Mouse (Mus musculus): ENCODE results near the gene Bmpr1b. TPM values are rescaled to one million over a fixed set of nuclear protein-coding genes. Genes with fewer than 3 reads are reported as not detected.

The Bmpr1b gene
- polyA plus RNA-seq, 1 experiment = not detected

DNA sequence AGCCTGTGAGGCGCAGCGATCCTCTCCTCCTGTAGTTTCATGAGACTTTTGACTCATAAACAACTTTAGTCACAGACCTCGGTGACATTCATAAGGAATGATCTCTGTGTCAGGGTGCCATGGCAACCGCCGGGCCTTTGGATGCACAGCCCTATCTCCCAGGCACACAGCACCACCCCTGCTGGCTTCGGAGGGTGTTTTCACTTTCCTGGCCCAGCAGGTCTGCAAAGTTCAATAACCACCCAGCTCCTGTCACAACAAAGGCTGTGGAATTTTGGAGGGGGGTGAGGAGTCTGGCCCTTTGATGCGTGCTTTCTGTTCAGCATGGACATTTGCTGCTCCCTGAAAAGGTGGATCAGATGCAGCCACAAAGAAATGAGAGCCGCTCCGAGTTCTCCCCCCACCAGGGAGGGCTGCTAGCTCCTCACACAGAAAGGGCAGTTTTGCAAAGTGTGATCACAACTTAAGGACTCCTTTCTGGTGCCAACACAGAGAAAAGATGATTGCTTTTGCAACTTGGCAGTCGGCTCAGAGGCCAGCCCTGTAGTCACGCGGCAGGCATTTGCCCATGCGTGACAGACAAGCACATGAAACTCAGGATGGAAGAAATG is 349.8 kb downstream of the Bmpr1b start:
- Histone ChIP-seq H3K36me3 (replicated peaks; ENCODE audit: low read length) (no peaks in the 10 kb centered on the region), H3K4me1 (no peaks in the 10 kb centered on the region), H3K4me3 (replicated peaks) (no peak overlapping the region), H3K9me3 (peaks cover 13% of the 10 kb centered on the region; the same call in 1 of the 2 replicates), H3K27me3 (replicated peaks) (no peaks in the 10 kb centered on the region)
- TF ChIP-seq FLI1 (IDR thresholded peaks at IDR 0.05; ENCODE audit: low read length) = no peak
- no peak for TF ChIP-seq GATA1 (IDR thresholded peaks at IDR 0.05; ENCODE audit: borderline replicate concordance, low read length)

DNA sequence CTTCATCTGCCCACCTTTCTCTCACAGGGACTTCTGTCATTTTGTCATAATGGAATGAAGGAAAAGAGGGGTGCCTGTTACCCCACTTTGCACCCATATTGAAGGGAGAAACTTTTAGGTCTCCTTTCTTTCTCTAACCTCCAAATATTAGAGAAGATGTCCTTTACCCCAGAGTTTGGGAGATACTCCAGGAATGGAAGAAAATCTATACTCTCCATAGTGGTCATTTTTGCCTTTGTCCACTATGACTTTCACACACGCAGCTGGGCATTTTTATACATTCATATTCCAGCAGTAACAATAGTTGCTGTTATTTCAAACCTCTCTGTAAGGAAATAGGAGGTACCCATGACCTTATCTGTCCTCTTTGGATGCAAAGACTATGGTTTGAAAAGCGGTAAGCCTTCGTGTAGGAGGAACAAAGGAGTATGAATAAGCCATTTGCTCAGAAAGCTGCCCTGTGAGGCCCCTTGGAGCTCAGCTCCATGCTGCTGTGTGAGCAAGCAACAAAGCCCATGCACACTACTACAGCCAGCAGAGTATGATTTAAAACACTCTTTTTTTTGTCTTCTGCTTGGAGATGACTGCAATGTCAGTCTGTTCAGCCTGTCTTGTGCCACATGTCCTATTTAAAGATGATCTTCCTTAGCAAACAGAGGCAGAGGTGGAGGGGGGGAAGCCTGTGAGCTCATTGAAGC is 350.5 kb downstream of the Bmpr1b start:
- Histone ChIP-seq H3K9me3 (peaks cover 13% of the 10 kb centered on the region; the same call in 1 of the 2 replicates), H3K36me3 (replicated peaks; ENCODE audit: low read length) (no peaks in the 10 kb centered on the region), H3K4me3 (replicated peaks) (no peak overlapping the region), H3K27me3 (replicated peaks) (no peaks in the 10 kb centered on the region), H3K4me1 (no peaks in the 10 kb centered on the region)
- no peak for TF ChIP-seq GATA1 (IDR thresholded peaks at IDR 0.05; ENCODE audit: borderline replicate concordance, low read length)
- no peak for TF ChIP-seq FLI1 (IDR thresholded peaks at IDR 0.05; ENCODE audit: low read length)

DNA sequence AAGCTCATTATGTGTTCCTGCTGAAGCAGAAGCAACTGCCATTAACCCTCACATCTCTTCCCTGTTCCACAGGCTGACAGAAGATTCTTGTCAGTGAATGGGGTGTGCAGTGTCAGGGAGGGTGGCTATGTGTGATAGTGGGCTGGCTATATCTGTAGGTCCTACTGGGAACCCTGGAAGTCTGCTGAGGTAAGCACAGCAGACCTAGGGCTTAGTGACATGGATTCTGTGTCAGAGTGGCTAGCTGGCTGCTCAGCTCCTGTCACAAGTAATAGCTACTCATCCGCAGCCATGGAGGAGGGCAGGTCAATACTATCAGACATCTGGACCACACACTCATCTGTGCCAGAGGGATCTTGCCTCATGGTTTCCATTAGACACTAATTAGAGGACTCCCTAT is 354.4 kb downstream of the Bmpr1b start:
- Histone ChIP-seq H3K4me3 (replicated peaks) (no peak overlapping the region), H3K36me3 (replicated peaks; ENCODE audit: low read length) (no peaks in the 10 kb centered on the region), H3K4me1 (no peaks in the 10 kb centered on the region), H3K27me3 (replicated peaks) (no peaks in the 10 kb centered on the region), H3K9me3 (peaks cover 16% of the 10 kb centered on the region)
- TF ChIP-seq GATA1 (IDR thresholded peaks at IDR 0.05; ENCODE audit: borderline replicate concordance, low read length) (no peak), FLI1 (IDR thresholded peaks at IDR 0.05; ENCODE audit: low read length) (no peak)

DNA sequence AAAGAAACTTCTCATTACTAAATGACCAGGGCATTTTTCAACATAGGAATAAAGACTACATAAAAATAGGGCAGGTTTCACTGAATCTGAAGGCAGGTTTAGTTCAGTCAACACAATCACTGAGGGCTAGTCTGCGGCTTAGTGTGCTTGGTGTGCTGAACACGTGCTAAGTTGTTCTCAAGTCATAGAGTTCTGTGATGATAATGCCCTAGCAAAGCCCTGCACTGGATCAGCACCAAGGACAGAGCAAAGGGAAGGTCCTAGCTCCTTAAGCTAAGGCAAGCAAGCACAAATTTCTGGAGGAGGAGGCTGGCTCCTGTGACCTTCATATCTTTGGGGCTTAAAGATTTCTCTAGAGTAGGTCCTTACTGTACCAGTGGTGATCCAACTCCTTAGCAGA is 357.9 kb downstream of the Bmpr1b start:
- peaks cover 9% of the 10 kb centered on the region for H3K9me3 ChIP-seq
- no peaks in the 10 kb centered on the region for H3K36me3 ChIP-seq (replicated peaks; ENCODE audit: low read length)
- no peaks in the 10 kb centered on the region for H3K27me3 ChIP-seq (replicated peaks)
- TF ChIP-seq GATA1 (IDR thresholded peaks at IDR 0.05; ENCODE audit: borderline replicate concordance, low read length) = no peak
- TF ChIP-seq FLI1 (IDR thresholded peaks at IDR 0.05; ENCODE audit: low read length) = no peak
- no peak overlapping the region for H3K4me3 ChIP-seq (replicated peaks)
- no peaks in the 10 kb centered on the region for H3K4me1 ChIP-seq

DNA sequence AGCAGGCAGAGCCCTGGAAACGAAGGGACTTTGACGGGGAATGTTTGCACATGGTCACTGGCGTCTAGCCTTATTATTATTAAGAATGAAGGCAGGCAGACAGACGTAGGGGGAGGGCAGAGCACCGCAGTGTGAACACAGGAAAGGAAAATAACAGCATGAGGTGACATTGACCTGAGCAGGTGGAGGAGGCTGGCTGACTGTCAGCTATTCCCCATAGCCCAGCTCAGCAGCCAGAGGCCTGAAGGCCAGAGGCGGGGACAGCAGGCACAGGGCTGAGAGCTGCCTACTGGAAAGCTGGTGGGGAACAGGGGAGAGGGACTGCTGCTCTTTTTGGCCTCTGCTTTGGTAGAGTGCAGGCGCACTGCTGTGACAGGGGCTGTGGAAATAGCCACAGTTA is 358.3 kb downstream of the Bmpr1b start:
- Histone ChIP-seq H3K4me3 (replicated peaks) (no peak overlapping the region), H3K36me3 (replicated peaks; ENCODE audit: low read length) (no peaks in the 10 kb centered on the region), H3K4me1 (no peaks in the 10 kb centered on the region), H3K9me3 (peaks cover 9% of the 10 kb centered on the region), H3K27me3 (replicated peaks) (no peaks in the 10 kb centered on the region)
- TF ChIP-seq FLI1 (IDR thresholded peaks at IDR 0.05; ENCODE audit: low read length) = no peak
- TF ChIP-seq GATA1 (IDR thresholded peaks at IDR 0.05; ENCODE audit: borderline replicate concordance, low read length) = no peak

DNA sequence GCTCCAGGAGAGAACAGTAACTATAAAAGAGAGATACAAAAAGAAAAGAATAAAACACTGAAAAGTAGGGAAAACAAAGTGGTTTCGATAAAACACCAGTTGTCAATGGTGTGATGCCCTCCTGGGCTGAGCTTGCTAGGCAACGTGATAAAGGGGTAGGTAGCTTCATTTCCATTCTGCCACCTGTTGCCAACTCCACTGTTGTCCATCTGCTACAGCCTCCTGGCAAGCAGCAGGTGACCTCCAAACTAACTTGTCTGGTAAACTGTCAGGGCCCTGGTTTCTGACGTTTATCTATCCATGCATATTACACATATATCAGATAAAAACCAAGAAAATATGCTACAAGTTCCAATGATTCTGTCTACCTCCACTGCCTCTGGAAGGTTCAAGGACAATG is 359.6 kb downstream of the Bmpr1b start:
- Histone ChIP-seq H3K4me1 (no peaks in the 10 kb centered on the region), H3K4me3 (replicated peaks) (no peak overlapping the region), H3K27me3 (replicated peaks) (no peaks in the 10 kb centered on the region), H3K9me3 (peaks cover 6% of the 10 kb centered on the region), H3K36me3 (replicated peaks; ENCODE audit: low read length) (no peaks in the 10 kb centered on the region)
- TF ChIP-seq FLI1 (IDR thresholded peaks at IDR 0.05; ENCODE audit: low read length) = no peak
- no peak for TF ChIP-seq GATA1 (IDR thresholded peaks at IDR 0.05; ENCODE audit: borderline replicate concordance, low read length)

DNA sequence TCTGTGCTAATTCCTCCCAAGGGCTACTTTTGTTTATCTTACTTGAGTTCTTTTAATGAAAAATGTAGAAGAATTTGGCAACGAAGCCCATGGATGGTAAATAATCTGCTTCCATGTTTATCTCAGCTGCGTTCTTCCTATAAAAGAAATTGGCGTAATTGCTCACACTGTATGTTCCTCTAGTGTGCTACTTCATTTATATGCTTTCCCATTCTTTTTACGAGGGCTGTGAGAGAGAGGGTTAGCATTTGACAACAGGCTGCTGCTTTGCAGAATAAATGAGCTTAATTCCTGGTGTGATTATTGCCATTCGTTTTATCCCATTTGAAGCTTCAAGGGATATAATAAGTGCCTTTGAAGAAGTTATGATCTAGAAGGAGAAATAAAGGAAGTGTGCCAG is 365.1 kb downstream of the Bmpr1b start:
- H3K4me1 ChIP-seq = no peaks in the 10 kb centered on the region

DNA sequence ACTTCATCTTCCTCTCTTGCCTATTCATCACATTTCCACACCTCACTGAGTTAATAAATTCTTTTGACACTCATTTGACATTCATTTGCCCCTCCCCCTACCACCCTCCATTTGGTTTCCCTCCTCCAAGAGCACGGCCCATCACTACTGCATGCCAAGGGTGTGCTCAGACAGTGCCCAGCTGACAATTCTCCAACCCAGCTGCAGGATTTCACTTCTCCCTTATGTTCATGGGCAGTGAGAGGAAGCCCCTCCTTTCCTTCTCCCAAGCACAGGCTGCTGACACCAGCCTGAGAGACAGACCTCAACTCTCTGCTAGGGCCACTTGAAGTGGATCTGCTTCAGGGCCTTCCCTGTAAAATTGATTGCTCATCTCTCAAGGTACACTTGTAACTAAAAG is 371.4 kb downstream of the Bmpr1b start:
- Histone ChIP-seq H3K9me3 (no peaks in the 10 kb centered on the region), H3K36me3 (replicated peaks; ENCODE audit: low read length) (no peaks in the 10 kb centered on the region), H3K27me3 (replicated peaks) (no peaks in the 10 kb centered on the region), H3K4me3 (replicated peaks) (no peak overlapping the region), H3K4me1 (no peaks in the 10 kb centered on the region)
- TF ChIP-seq FLI1 (IDR thresholded peaks at IDR 0.05; ENCODE audit: low read length) (no peak), GATA1 (IDR thresholded peaks at IDR 0.05; ENCODE audit: borderline replicate concordance, low read length) (no peak)

More for the DNA sequence above, 365.1 kb downstream of the Bmpr1b start:
- Histone ChIP-seq H3K36me3 (replicated peaks; ENCODE audit: low read length) (no peaks in the 10 kb centered on the region), H3K4me3 (replicated peaks) (no peak overlapping the region), H3K27me3 (replicated peaks) (no peaks in the 10 kb centered on the region), H3K9me3 (no peaks in the 10 kb centered on the region)
- TF ChIP-seq GATA1 (IDR thresholded peaks at IDR 0.05; ENCODE audit: borderline replicate concordance, low read length) = no peak
- no peak for TF ChIP-seq FLI1 (IDR thresholded peaks at IDR 0.05; ENCODE audit: low read length)

DNA sequence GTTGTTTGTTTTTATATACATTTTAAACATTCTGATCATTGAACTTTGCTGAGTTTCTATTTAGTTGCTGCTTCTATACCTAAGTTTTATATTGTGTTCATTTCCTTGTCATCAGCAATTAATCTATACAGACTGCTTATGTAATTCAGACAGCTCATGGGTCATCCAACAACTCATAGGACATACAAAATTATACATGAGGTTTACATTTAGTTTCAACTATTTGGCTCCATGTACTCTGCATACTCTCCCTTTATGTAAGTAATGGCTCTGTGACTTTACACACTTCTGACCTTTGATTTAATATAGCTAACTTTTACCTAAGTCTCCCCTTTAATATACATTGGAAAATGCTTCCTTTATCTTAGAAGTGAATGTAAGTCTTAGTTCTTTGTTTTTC is 371.9 kb downstream of the Bmpr1b start:
- H3K4me3 ChIP-seq (replicated peaks) = no peak overlapping the region
- no peak for TF ChIP-seq FLI1 (IDR thresholded peaks at IDR 0.05; ENCODE audit: low read length)
- no peak for TF ChIP-seq GATA1 (IDR thresholded peaks at IDR 0.05; ENCODE audit: borderline replicate concordance, low read length)
- H3K9me3 ChIP-seq = no peaks in the 10 kb centered on the region
- no peaks in the 10 kb centered on the region for H3K4me1 ChIP-seq
- no peaks in the 10 kb centered on the region for H3K36me3 ChIP-seq (replicated peaks; ENCODE audit: low read length)
- no peaks in the 10 kb centered on the region for H3K27me3 ChIP-seq (replicated peaks)

DNA sequence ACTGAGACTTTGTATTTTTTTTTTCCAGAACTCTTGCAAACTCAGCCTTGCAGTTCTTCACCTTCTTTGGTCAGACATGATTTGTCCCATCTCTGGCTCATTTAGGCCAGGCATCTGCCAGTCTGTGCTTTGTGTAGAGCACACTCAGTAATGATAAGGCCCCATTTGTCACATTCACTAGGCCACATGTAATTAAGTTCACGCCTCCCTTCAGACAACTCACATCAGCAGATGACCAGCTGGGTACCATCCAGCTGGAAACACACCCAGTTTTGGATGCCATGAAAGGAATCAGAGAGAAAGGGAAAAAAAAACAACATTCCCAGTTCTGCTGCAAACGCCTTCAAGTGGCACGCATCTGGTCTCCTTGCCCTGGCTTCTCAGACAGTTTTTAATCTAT is 374.9 kb downstream of the Bmpr1b start:
- H3K4me1 ChIP-seq = no peaks in the 10 kb centered on the region
- no peak overlapping the region for H3K4me3 ChIP-seq (replicated peaks)
- no peaks in the 10 kb centered on the region for H3K36me3 ChIP-seq (replicated peaks; ENCODE audit: low read length)
- H3K9me3 ChIP-seq = 0 out of 2 replicates have a peak, but pooled peaks cover 4% of the 10 kb centered on the region
- no peaks in the 10 kb centered on the region for H3K27me3 ChIP-seq (replicated peaks)
- no peak for TF ChIP-seq FLI1 (IDR thresholded peaks at IDR 0.05; ENCODE audit: low read length)
- no peak for TF ChIP-seq GATA1 (IDR thresholded peaks at IDR 0.05; ENCODE audit: borderline replicate concordance, low read length)
